Mouse (Mus musculus): Measurements from ENCODE around the gene Casc1. TPM values are rescaled to one million over a fixed set of nuclear protein-coding genes. Genes with fewer than 3 reads are reported as not detected.

Casc1 gene
- 0.92 and 1.0 TPM in 2 replicates for polyA plus RNA-seq (2015; fragmentation: Nextera tagmentation; extraction: Ambion mirVana)

GRCm38 (mm10) chr6:145210816-145211338, at the start of gene Casc1, which contains the start of gene Etfrf1:
Gene Casc1 (minus strand): TSS chr6:145211005.
Gene Etfrf1 (plus strand): TSS chr6:145211134.

GRCm38 (mm10) chr6:145250185-145250791, 39.5 kb upstream of the Casc1 start, which contains the start of gene Kras:
Gene Kras (minus strand): TSS chr6:145250239.

Other genes starting within 250 kb of the Casc1 start
- 75.6 and 77.2 TPM in 2 replicates for gene Bcat1, start 134.8 kb downstream of the Casc1 start, polyA plus RNA-seq (2015; fragmentation: Nextera tagmentation; extraction: Ambion mirVana)
- gene Lrmp, start 95.4 kb downstream of the Casc1 start, polyA plus RNA-seq (2015; fragmentation: Nextera tagmentation; extraction: Ambion mirVana) = 1.5 TPM in 2 replicates
- 25.5 and 27.0 TPM in 2 replicates for gene Etfrf1, start 129 bp upstream of the Casc1 start, polyA plus RNA-seq (2015; fragmentation: Nextera tagmentation; extraction: Ambion mirVana)
- 68.0 and 72.6 TPM in 2 replicates for gene Kras, start 39.2 kb upstream of the Casc1 start, polyA plus RNA-seq (2015; fragmentation: Nextera tagmentation; extraction: Ambion mirVana)

Measured in neural tube, postnatal 0 days (tissue).